Mouse (Mus musculus) lung, adult 2 months (tissue): ENCODE results near the gene Idh2.

ENCODE experiments used
- CTCF ChIP-seq: fragments of 200-500 bp; IDR thresholded peaks from 2 replicates; pipeline ENCODE4 v1.5.1; 2011; ENCODE audit warnings: mild to moderate bottlenecking, low read length, control low read depth; ENCODE audit not compliant: insufficient read depth
- POLR2A ChIP-seq: fragments of 200-500 bp; IDR thresholded peaks from 2 replicates; pipeline ENCODE4 v1.6.1; 2011; ENCODE audit warnings: low read depth, mild to moderate bottlenecking, control low read depth, low read length, borderline replicate concordance; ENCODE audit errors: extremely low read depth

- TF ChIP-seq CTCF (no peak), POLR2A (no peak)
Observed at GRCm38 (mm10) chr7:80073506-80073905, 41.7 kb downstream of the Idh2 start.
